Mouse (Mus musculus): Measurements from ENCODE around the gene Wdr41. TPM values are rescaled to one million over a fixed set of nuclear protein-coding genes. Genes with fewer than 3 reads are reported as not detected.
A peak's percentile ranks its signal among the peaks of the same experiment; 100 is the strongest.

Wdr41 gene
- 19.1 to 23.9 TPM (median 19.6 TPM) in 3 replicates for total RNA-seq (2017)

DNA sequence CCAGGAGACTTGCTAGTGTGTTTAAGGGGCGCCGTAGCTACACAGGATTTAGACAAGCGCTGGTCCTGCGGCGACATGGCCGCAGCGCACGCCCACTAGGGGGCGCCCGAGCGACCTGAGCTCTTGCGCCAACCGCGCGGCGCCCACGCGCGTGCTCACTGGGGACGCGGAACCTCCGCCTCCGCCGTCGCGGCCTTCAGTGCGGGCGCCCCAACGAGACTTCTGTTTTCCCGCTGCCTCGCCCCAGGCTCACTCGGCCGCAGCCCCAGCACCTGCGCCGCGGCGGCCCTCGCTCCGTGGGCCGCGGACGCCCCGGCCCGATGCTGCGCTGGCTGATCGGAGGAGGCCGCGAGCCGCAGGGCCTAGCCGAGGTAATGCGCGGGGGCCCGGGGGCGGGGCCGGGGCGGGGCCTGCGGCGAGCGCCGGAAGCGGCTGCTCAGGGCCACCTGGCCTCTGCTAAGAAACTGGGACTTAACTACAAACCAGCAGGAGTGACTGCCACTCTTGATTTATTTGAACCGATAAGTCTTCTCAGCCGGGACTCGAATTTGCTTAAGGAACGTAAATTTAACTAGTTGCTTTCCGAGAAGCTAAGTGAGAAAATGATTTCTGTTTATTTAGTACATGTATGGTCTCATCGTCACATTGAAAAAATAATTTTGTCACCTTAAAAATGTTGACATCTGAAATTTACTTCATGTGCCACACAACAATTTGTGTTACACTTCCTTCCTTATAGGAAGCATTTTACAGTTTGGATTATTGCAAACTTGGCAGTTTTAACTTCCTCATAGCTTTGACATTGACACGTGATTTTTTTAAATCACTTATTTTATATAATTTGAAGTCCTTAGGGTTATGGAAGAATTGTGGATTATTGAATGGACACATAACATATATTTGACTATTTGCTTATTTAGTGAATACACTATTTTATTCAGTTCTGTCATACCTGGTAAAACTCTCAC lies at the start of gene Wdr41:
TSS of gene Wdr41 (plus strand) at position 126 of the 968 bp plus-strand sequence.
- peak; percentile 82 for ATAC-seq (replicated peaks; ENCODE audit: insufficient number of reproducible peaks, low FRiP score, low TSS enrichment, poor library complexity, severe bottlenecking)

DNA sequence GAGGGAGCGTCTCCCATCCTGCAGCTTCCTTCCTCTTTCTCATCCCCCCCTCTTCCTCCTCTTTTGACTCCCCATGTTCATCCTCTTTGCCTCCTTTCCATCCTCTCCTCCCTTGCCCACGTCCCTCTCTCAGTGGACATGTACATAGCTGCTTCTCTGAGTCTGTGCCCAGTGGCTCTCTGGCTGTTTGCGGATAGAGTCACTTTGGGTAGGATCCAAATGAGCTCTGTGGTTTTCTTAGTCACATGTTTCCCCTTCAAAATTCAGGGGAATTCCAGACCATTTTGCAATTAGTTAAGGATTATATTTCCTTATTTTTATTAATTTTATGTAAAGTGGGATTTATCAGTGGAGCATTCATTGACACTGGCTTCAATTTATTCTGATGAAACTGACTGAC lies 48.1 kb upstream of the Wdr41 start:
- no peak for ATAC-seq (replicated peaks; ENCODE audit: insufficient number of reproducible peaks, low FRiP score, low TSS enrichment, poor library complexity, severe bottlenecking)

DNA sequence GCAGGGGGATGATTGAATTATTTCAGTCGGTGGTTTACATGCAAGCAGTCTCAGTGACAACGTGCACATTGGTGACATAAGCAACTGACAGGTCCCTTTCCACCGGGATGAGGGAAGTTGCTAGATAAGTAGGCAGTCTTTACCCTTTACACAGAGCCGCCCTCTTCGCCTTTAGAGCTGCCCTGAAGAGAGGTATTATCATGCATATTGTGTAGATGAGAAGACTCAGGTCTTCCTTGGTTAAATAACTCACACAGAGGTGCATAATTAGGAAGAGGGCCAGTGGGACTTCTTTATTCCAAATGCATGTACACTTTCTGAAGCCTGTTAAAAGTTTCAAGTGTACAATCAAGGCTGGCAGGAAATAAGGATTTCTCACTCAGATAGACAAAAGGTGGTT lies 37.7 kb upstream of the Wdr41 start:
- ATAC-seq (replicated peaks; ENCODE audit: insufficient number of reproducible peaks, low FRiP score, low TSS enrichment, poor library complexity, severe bottlenecking) = no peak

DNA sequence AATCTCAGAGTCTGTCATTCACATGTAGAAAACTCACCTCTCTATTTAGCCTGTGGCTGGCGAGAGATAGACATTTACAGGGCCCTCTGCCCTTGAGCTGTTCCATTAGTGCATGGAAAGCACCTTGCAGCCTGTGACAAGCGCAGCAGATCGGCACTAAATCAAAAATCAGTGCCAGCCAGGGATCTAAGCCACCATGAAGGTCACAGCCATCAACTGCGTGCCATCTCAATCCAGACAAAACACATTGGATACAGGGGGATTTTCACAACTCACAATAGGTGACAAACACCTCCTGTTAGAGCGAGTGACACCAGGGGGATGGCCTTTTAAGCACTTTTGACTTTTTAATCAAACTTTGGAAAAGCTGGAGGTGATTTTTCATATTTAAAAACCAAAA lies 36.0 kb upstream of the Wdr41 start:
- ATAC-seq (replicated peaks; ENCODE audit: insufficient number of reproducible peaks, low FRiP score, low TSS enrichment, poor library complexity, severe bottlenecking) = no peak

DNA sequence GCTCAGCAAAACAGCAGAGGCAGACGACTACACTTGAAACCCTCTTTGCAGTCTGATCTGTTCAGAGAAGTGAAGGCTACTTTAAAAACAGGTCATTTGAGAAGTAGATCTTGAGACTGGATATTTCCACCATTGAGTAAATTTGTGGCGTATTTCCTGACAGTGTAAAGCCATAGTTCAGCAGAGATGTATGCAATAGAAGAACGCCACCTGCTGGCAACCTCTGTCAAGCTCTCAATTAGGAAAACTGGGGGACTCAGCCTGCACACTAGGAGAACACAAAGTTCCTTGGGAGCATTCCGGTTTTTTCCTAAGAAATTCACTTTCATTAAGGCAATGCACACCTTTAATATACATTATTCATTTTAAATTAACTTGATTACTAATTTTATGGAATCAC lies 34.9 kb upstream of the Wdr41 start:
- no peak for ATAC-seq (replicated peaks; ENCODE audit: insufficient number of reproducible peaks, low FRiP score, low TSS enrichment, poor library complexity, severe bottlenecking)

DNA sequence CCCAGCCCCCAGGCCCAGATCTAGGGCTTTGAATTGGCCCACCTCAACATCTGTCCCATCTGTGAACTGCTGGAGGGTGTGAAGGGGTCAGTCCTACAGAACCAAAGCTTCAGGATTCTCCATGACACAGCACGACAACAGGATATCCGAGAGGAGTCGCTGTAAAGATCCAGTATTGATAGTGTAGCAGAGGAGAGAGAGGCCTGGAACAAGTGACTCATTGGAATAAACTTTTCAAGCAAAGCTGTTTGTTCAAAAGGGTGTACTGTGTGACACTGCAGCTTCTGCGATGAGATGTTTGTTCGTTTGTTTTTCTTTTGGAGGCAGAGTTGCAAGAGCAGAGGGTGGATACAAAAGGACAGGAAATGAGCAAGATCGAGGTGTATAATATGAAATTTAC lies 20.2 kb upstream of the Wdr41 start:
- no peak for ATAC-seq (replicated peaks; ENCODE audit: insufficient number of reproducible peaks, low FRiP score, low TSS enrichment, poor library complexity, severe bottlenecking)

DNA sequence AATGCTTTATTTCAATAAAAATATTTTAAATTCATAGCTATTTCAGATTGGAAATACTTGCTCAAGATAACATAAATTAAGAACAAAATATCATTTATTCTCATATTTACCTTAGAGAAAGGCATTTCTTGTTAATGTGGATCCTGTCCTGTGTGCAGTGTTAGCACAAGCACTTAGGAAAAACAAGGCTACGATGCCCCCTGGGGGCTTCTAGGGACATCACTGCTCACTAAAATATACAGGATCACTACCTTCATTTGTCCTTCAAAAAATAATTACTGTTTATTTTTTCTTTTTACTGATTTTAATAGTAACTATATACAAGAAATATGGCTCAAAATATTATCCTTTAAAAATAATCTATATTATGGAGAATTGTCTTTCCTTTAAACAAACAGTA lies 18.2 kb upstream of the Wdr41 start:
- no peak for ATAC-seq (replicated peaks; ENCODE audit: insufficient number of reproducible peaks, low FRiP score, low TSS enrichment, poor library complexity, severe bottlenecking)

DNA sequence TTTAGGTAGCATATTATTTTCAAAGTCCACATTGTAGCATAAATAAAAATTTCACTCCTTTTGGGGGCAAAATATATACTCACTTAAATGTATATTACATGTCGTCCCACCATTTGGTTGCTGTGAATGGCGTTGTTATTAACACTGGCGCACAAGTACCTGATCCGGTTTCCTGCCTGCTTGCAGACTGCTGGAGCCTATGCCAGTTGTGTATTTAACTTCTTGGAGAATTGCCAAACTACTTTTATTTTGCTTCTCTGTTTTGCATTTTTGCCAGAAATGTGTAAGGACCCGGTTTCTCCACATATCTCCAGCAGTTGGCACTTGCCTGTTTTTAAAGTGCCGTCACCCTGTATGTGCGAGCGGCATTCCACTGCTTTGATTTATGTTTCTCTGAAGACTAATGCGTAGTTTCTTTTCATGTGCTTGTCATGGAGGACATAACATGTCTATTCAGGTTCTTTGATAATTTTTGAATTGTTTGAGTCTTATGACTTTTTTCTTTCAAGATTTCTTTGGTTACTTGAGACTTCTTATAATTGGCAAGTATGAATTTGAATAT lies 6.1 kb upstream of the Wdr41 start:
- no peak for ATAC-seq (replicated peaks; ENCODE audit: insufficient number of reproducible peaks, low FRiP score, low TSS enrichment, poor library complexity, severe bottlenecking)

DNA sequence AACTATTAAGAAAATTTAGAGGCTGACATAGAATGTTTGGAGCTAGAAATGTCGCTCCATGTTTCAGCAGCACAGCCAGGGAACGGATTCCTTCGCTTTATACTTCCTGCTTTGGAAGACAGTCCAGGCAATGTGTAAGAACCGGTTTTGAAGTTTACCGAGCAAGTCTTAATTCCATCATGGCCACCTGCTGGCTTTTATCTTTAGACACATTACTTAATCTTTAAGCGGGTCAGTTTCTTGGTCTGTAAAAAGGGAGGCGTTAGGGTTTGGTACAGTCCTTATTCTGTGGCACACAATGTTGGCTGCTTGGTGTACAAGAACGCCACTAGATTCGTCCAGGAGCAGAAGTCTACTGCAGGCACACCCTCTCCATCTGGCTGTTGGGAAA lies 321 bp upstream of the Wdr41 start:
- no peak for ATAC-seq (replicated peaks; ENCODE audit: insufficient number of reproducible peaks, low FRiP score, low TSS enrichment, poor library complexity, severe bottlenecking)

DNA sequence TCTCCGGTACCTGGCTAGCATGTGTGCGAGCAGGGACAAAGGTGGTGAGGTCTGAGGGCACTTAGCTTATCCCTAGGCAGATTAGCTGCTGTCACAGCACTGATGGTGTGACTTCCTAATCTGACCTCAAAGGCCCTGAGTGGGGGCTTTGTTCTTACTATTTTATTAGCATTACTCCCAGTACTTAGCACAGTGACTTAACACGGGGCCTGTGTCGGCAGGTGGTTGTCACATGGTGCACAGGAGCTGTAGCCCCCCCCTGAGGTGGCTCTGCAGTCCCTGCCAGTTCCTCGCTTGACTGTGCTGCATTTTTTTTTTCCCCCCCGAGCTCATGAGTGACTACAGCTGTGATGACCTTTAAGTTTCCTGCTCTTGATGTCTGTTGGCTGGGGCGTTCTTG lies 2.9 kb downstream of the Wdr41 start:
- no peak for ATAC-seq (replicated peaks; ENCODE audit: insufficient number of reproducible peaks, low FRiP score, low TSS enrichment, poor library complexity, severe bottlenecking)

DNA sequence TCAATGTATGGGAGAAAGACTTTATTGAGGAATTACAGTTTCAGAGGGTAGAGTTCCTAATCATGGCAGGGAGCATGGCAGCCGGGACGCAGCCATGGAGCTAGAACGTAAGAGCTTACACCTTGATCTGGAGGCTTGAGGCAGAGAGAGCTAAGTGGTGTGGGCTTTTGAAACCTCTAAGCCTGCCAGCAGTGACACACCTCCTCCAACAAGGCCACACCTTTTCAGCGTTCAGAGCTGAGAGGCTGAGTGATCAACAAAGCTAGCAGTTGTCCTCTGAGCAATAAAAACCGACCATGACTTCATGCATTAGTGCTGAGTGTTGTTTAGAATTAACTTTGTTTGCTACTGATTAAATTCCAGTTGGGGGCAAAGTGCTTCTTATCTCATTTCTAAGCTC lies 14.4 kb downstream of the Wdr41 start:
- no peak for ATAC-seq (replicated peaks; ENCODE audit: insufficient number of reproducible peaks, low FRiP score, low TSS enrichment, poor library complexity, severe bottlenecking)

DNA sequence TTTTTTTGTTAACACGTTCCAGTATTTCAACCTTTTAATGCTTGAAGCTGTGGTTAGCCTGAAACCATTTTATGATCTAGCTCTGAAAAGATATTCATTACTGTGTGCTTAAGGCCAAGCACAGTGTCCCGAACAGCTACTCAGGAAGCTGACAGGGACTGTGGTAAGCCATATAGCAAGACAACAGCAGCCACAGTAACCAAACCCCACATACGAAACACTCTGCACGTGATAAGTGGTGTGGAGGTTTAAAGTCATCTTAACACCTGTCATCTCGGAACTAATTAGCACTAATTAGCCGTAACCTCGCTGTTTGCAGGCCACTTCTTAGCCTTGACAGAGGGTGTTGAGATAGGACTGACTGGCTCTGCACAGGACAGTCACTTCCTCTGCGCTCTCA lies 31.1 kb downstream of the Wdr41 start:
- ATAC-seq (replicated peaks; ENCODE audit: insufficient number of reproducible peaks, low FRiP score, low TSS enrichment, poor library complexity, severe bottlenecking) = no peak

DNA sequence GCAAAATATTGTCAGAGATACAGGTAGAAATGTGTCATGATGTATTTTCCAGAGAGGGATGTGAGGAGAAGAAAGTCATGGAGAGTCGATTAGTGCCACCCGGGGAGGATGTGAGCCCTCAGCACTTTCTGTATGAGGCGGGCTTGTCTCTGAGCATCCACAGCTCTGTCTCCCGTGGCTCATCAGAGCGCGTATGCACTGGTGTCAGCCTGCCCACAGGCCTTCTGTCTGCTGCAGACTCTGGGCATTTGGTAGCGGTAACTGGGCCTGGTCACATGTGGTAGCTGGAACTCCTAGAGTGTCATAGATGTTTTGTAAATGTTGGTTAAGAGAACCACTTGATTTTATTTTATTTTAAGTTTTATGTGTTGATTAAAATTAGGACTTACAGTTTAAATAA lies 33.1 kb downstream of the Wdr41 start:
- no peak for ATAC-seq (replicated peaks; ENCODE audit: insufficient number of reproducible peaks, low FRiP score, low TSS enrichment, poor library complexity, severe bottlenecking)

DNA sequence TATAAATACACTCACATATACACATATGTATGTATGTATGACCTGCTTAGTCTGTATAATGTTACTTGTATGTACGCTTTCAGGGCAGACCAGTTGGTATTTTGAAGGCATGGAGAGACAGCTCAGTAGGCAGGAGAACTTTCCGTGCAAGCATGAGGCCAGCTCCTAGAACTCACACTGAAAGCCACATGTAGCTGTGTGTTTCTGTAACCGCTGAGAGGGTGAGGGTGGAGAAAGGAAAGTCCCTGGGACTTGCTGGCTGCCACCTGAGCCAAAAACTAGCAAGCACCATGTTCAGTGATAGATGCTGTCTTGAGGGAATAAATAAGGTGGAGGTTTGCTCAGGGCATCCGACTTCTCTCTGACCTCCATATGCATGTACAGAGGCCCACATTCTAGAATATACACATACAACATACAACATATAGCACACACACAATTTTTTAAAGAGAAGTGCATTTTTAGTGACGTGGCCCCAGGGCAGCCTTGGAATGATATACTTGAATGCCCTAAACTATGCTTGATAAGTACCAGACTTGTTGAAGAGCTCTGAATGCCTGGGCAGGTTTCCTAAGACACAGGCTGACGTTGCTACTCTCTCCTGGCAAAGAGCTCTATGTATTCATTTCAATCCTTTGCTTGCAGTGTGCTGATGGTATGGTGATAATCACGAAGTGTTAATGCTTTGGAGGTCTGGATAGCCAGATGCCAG lies 35.6 kb downstream of the Wdr41 start:
- ATAC-seq (replicated peaks; ENCODE audit: insufficient number of reproducible peaks, low FRiP score, low TSS enrichment, poor library complexity, severe bottlenecking) = no peak

DNA sequence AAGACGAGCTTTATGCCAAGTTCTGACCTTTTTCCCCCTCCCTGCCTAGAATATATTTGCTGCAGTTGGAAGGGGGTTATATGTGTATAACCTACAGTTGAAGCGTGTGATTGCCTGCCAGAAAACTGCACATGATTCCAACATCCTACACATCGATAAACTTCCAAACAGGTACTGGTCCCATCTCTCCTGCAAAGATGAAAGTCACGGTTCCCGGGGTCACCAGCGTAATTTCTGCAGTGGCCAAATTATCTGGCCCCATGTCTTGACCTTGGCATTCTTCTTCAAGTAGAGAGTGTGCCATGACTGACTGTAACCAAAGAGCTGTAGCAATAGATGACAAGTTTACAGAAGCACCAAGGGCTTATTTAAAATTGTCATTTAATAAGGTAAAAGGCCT lies 41.1 kb downstream of the Wdr41 start:
- ATAC-seq (replicated peaks; ENCODE audit: insufficient number of reproducible peaks, low FRiP score, low TSS enrichment, poor library complexity, severe bottlenecking) = no peak

DNA sequence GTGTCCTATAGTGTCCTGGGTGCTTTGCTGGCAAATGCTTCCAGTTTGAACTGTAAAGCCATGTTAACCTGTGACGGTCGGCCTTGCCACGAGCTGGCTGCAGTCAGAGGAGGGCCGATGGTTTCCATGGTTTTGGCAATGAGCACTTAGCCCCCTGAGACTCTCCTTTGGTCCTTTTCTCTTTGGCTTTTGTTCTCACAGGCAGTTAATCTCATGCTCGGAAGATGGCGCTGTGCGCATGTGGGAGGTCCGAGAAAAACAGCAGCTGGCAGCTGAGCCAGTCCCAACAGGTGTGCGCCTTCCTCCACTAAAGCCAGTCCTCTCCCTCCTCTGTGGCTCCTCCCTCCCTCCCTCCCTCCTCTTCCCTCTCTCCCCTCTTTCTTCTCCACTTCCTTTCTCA lies 41.8 kb downstream of the Wdr41 start:
- ATAC-seq (replicated peaks; ENCODE audit: insufficient number of reproducible peaks, low FRiP score, low TSS enrichment, poor library complexity, severe bottlenecking) = no peak

DNA sequence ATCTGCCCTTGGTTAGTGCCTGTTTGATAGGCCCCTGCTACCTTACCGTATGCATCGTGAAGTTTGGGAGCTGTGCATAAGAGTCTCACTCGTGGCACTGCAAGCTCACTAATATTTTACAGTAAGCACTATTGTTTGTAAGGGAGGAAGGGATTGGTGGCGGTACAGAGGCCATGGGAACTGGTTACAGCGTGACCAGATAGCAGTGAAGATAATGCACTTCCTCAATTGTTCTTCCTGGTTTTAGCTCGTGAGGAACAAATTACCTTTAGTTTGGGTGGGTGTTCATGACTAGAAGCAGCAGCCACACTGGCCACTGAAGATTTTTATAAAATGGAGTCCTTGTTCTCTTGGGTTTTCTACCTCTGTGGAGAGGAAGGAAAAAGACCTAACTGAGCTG lies 43.2 kb downstream of the Wdr41 start:
- no peak for ATAC-seq (replicated peaks; ENCODE audit: insufficient number of reproducible peaks, low FRiP score, low TSS enrichment, poor library complexity, severe bottlenecking)

DNA sequence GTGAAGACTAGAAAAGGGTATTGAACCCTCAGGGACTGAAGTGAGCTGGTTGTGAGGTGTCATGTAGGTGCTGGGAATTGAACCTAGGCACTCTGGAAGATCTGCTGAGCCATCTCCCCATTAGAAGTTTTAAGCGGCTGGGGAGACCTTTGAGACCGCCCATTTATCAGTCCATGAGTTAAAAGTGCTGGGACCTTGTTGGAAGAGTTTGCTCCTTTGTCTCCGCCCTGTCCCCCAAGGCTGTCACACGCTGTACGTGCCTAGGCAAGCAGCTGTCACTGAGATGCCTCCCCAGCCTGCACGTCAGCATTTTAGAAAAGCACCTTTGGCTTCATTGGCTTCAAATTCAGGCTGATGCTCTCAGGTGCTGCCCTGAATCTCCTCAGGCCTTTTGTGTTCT lies 44.1 kb downstream of the Wdr41 start:
- no peak for ATAC-seq (replicated peaks; ENCODE audit: insufficient number of reproducible peaks, low FRiP score, low TSS enrichment, poor library complexity, severe bottlenecking)

DNA sequence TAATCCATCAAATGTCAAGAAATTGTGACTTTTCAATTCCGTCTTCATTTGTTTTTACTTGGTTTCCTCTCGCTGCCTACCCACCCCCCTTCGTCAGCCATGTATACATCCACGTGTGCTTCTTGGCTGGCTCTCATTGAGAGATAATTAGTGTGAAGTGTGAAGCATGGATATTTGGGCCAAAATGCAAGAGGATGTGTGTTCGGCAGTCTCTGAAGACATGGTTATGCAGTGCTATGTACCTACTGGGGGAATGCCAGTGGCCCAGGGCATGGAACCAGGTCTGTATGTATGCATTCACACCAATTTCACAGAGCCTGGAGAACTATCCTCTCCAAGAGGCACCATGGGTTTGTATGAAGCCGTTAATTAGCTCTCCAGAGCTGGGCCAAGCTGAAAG lies 54.7 kb downstream of the Wdr41 start:
- no peak for ATAC-seq (replicated peaks; ENCODE audit: insufficient number of reproducible peaks, low FRiP score, low TSS enrichment, poor library complexity, severe bottlenecking)
